Mouse (Mus musculus): Measurements from ENCODE around the gene Sdhaf2. TPM values are rescaled to one million over a fixed set of nuclear protein-coding genes. Genes with fewer than 3 reads are reported as not detected.

Gene Sdhaf2
- total and polyA plus RNA-seq, 3 experiments = 7.0 to 145 (median 89.1) TPM

- Histone ChIP-seq H3K36me3 (replicated peaks) (peaks cover 81% of the 10 kb centered on the region), H3K27me3 (ENCODE audit: insufficient read depth, low read length) (no peaks in the 10 kb centered on the region), H3K9me3 (replicated peaks) (no peaks in the 10 kb centered on the region), H3K4me1 (ENCODE audit: insufficient read depth, low read depth, low read length) (peaks cover 2% of the 10 kb centered on the region; the same call in 1 of the 2 replicates), H3K4me3 (ENCODE audit: low read depth, low read length) (no peak overlapping the region)
- TF ChIP-seq POLR2AphosphoS5 (IDR thresholded peaks at IDR 0.05; ENCODE audit: insufficient replicate concordance, low read depth, low read length) (no peak), TAL1 (conservative IDR thresholded peaks at IDR 0.05; ENCODE audit: low read depth, low read length) (no peak), GATA2 (IDR thresholded peaks at IDR 0.05; ENCODE audit: borderline replicate concordance, low read depth, low read length) (no peak), CTCF (IDR thresholded peaks at IDR 0.05; ENCODE audit: low read depth, low read length) (no peak), GATA1 (IDR thresholded peaks at IDR 0.05; ENCODE audit: borderline replicate concordance, low read length) (no peak)
- DNase-seq (ENCODE audit: low spot score) = no peak
- no peak for ATAC-seq (ENCODE audit: extremely low read depth, insufficient number of reproducible peaks, low FRiP score, poor library complexity, severe bottlenecking)
Measured at GRCm38 (mm10) chr19:10510759-10511330, 15.1 kb downstream of the Sdhaf2 start.

- ATAC-seq (ENCODE audit: extremely low read depth, insufficient number of reproducible peaks, low FRiP score, poor library complexity, severe bottlenecking) (no peak), DNase-seq (ENCODE audit: low spot score) (peak; percentile 38)
- no peaks in the 10 kb centered on the region for H3K9me3 ChIP-seq (replicated peaks)
- no peaks in the 10 kb centered on the region for H3K27me3 ChIP-seq (ENCODE audit: insufficient read depth, low read length)
- H3K4me1 ChIP-seq (ENCODE audit: insufficient read depth, low read depth, low read length) = peaks cover 13% of the 10 kb centered on the region; the same call in 1 of the 2 replicates
- no peak for TF ChIP-seq POLR2AphosphoS5 (IDR thresholded peaks at IDR 0.05; ENCODE audit: insufficient replicate concordance, low read depth, low read length)
- TF ChIP-seq TAL1 (conservative IDR thresholded peaks at IDR 0.05; ENCODE audit: low read depth, low read length) = no peak
- TF ChIP-seq GATA1 (IDR thresholded peaks at IDR 0.05; ENCODE audit: borderline replicate concordance, low read length) = no peak
- TF ChIP-seq GATA2 (IDR thresholded peaks at IDR 0.05; ENCODE audit: borderline replicate concordance, low read depth, low read length) = no peak
- peak; percentile 99 for TF ChIP-seq CTCF (IDR thresholded peaks at IDR 0.05; ENCODE audit: low read depth, low read length)
- H3K4me3 ChIP-seq (ENCODE audit: low read depth, low read length) = no peak overlapping the region
- peaks cover 97% of the 10 kb centered on the region for H3K36me3 ChIP-seq (replicated peaks)
Measured at GRCm38 (mm10) chr19:10502571-10502970, 23.4 kb downstream of the Sdhaf2 start.

DNA sequence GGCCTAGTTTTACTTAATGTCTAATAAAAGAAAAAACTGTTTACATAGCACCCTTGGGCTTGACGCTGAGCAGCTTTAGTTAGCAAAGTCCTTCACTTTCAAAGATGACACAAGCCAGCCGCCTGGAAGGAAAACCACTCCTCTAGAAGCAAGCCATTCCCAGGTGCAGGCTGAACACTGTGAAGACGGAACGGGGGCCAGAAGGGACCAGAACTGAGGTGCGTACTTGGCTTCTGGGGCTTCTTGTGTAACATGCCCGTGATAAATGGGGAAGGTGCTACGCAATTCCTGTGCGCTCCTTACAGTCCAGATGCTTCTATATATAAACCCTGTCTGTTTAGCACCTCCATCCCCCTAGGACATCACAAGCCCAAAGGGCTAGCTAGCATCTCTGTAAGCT is 25.4 kb downstream of the Sdhaf2 start:
- Histone ChIP-seq H3K4me1 (ENCODE audit: insufficient read depth, low read depth, low read length) (peaks cover 14% of the 10 kb centered on the region; the same call in 1 of the 2 replicates), H3K9me3 (replicated peaks) (no peaks in the 10 kb centered on the region), H3K27me3 (ENCODE audit: insufficient read depth, low read length) (no peaks in the 10 kb centered on the region), H3K4me3 (ENCODE audit: low read depth, low read length) (no peak overlapping the region), H3K36me3 (replicated peaks) (peaks cover 98% of the 10 kb centered on the region)
- TF ChIP-seq GATA1 (IDR thresholded peaks at IDR 0.05; ENCODE audit: borderline replicate concordance, low read length) (no peak), GATA2 (IDR thresholded peaks at IDR 0.05; ENCODE audit: borderline replicate concordance, low read depth, low read length) (no peak), TAL1 (conservative IDR thresholded peaks at IDR 0.05; ENCODE audit: low read depth, low read length) (no peak), POLR2AphosphoS5 (IDR thresholded peaks at IDR 0.05; ENCODE audit: insufficient replicate concordance, low read depth, low read length) (no peak), CTCF (IDR thresholded peaks at IDR 0.05; ENCODE audit: low read depth, low read length) (no peak)
- ATAC-seq (ENCODE audit: extremely low read depth, insufficient number of reproducible peaks, low FRiP score, poor library complexity, severe bottlenecking) = no peak
- no peak for DNase-seq (ENCODE audit: low spot score)

- peaks cover 94% of the 10 kb centered on the region for H3K36me3 ChIP-seq (replicated peaks)
- TF ChIP-seq CTCF (IDR thresholded peaks at IDR 0.05; ENCODE audit: low read depth, low read length) (no peak), GATA1 (IDR thresholded peaks at IDR 0.05; ENCODE audit: borderline replicate concordance, low read length) (no peak), GATA2 (IDR thresholded peaks at IDR 0.05; ENCODE audit: borderline replicate concordance, low read depth, low read length) (no peak), TAL1 (conservative IDR thresholded peaks at IDR 0.05; ENCODE audit: low read depth, low read length) (no peak)
- H3K4me1 ChIP-seq (ENCODE audit: insufficient read depth, low read depth, low read length) = peaks cover 11% of the 10 kb centered on the region; the same call in 1 of the 2 replicates
- H3K9me3 ChIP-seq (replicated peaks) = no peaks in the 10 kb centered on the region
- no peak overlapping the region for H3K4me3 ChIP-seq (ENCODE audit: low read depth, low read length)
- no peak for DNase-seq (ENCODE audit: low spot score)
- H3K27me3 ChIP-seq (ENCODE audit: insufficient read depth, low read length) = no peaks in the 10 kb centered on the region
- ATAC-seq (ENCODE audit: extremely low read depth, insufficient number of reproducible peaks, low FRiP score, poor library complexity, severe bottlenecking) = no peak
Measured at GRCm38 (mm10) chr19:10497512-10498160, 28.3 kb downstream of the Sdhaf2 start.

DNA sequence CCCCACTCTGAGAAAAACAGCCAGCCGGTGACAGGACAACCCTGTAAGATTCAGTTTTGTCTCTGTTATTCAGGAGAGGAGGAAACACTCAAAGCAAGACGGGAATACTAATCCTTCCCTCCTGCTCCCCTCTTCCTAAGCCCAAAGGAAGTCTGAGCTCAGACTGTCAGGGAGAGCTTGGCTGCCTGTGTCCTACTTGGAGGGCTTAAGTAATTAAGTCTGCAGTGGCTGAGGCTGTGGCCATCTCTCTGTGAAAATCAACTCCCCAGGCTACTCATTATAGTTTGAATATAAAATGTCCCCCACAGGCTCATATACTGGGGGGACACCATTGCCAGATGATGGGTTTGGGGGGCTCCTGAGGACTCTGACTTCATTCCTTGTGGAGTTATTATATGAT is 29.0 kb downstream of the Sdhaf2 start:
- peaks cover 11% of the 10 kb centered on the region; the same call in 1 of the 2 replicates for H3K4me1 ChIP-seq (ENCODE audit: insufficient read depth, low read depth, low read length)
- no peaks in the 10 kb centered on the region for H3K9me3 ChIP-seq (replicated peaks)
- H3K36me3 ChIP-seq (replicated peaks) = peaks cover 91% of the 10 kb centered on the region
- ATAC-seq (ENCODE audit: extremely low read depth, insufficient number of reproducible peaks, low FRiP score, poor library complexity, severe bottlenecking) = no peak
- H3K27me3 ChIP-seq (ENCODE audit: insufficient read depth, low read length) = peaks cover 4% of the 10 kb centered on the region; the same call in 1 of the 2 replicates
- no peak for TF ChIP-seq POLR2AphosphoS5 (IDR thresholded peaks at IDR 0.05; ENCODE audit: insufficient replicate concordance, low read depth, low read length)
- no peak for TF ChIP-seq TAL1 (conservative IDR thresholded peaks at IDR 0.05; ENCODE audit: low read depth, low read length)
- no peak for TF ChIP-seq CTCF (IDR thresholded peaks at IDR 0.05; ENCODE audit: low read depth, low read length)
- TF ChIP-seq GATA1 (IDR thresholded peaks at IDR 0.05; ENCODE audit: borderline replicate concordance, low read length) = no peak
- TF ChIP-seq GATA2 (IDR thresholded peaks at IDR 0.05; ENCODE audit: borderline replicate concordance, low read depth, low read length) = no peak
- no peak for DNase-seq (ENCODE audit: low spot score)
- H3K4me3 ChIP-seq (ENCODE audit: low read depth, low read length) = no peak overlapping the region

GRCm38 (mm10) chr19:10495670-10496069 is 30.3 kb downstream of the Sdhaf2 start:
- Histone ChIP-seq H3K9me3 (replicated peaks) (no peaks in the 10 kb centered on the region), H3K4me1 (ENCODE audit: insufficient read depth, low read depth, low read length) (peaks cover 11% of the 10 kb centered on the region; the same call in 1 of the 2 replicates), H3K4me3 (ENCODE audit: low read depth, low read length) (no peak overlapping the region), H3K36me3 (replicated peaks) (peaks cover 78% of the 10 kb centered on the region), H3K27me3 (ENCODE audit: insufficient read depth, low read length) (peaks cover 4% of the 10 kb centered on the region; the same call in 1 of the 2 replicates)
- no peak for ATAC-seq (ENCODE audit: extremely low read depth, insufficient number of reproducible peaks, low FRiP score, poor library complexity, severe bottlenecking)
- DNase-seq (ENCODE audit: low spot score) = no peak
- TF ChIP-seq GATA2 (IDR thresholded peaks at IDR 0.05; ENCODE audit: borderline replicate concordance, low read depth, low read length) = no peak
- TF ChIP-seq GATA1 (IDR thresholded peaks at IDR 0.05; ENCODE audit: borderline replicate concordance, low read length) = no peak
- TF ChIP-seq POLR2AphosphoS5 (IDR thresholded peaks at IDR 0.05; ENCODE audit: insufficient replicate concordance, low read depth, low read length) = no peak
- TF ChIP-seq TAL1 (conservative IDR thresholded peaks at IDR 0.05; ENCODE audit: low read depth, low read length) = no peak
- no peak for TF ChIP-seq CTCF (IDR thresholded peaks at IDR 0.05; ENCODE audit: low read depth, low read length)
